Mouse (Mus musculus): ENCODE data around the gene Eya4. TPM values are rescaled to one million over a fixed set of nuclear protein-coding genes. Genes with fewer than 3 reads are reported as not detected.

Gene Eya4
- polyA plus RNA-seq, 1 experiment: not detected

DNA sequence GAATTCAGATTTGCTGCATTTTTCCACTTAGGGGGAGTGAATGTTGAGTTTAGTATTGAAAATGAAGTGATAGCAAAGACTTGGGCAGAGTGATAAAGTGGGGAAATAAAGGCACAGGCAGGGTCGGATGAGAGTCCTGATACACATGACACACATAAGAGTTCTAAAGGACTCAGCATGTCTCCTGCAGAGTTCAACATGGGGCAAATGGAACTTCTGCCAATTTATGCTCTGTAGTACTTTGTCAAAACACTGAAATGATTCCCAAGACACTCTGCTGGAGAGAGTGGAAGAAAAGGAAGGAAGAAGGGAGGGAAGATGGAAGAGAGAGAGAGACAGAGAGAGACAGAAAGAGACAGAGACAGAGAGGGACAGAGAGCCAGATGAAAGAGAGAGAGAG is 222.6 kb downstream of the Eya4 start:
- no peaks in the 10 kb centered on the region for H3K9me3 ChIP-seq (ENCODE audit: control insufficient read depth, low read length)
- H3K4me1 ChIP-seq (ENCODE audit: control insufficient read depth): no peaks in the 10 kb centered on the region
- H3K27me3 ChIP-seq (ENCODE audit: control insufficient read depth): no peaks in the 10 kb centered on the region
- no peak overlapping the region for H3K4me3 ChIP-seq (replicated peaks)
- no peaks in the 10 kb centered on the region for H3K36me3 ChIP-seq (ENCODE audit: control insufficient read depth)
- TF ChIP-seq TAL1 (IDR thresholded peaks at IDR 0.05; ENCODE audit: low read length): no peak
- TF ChIP-seq GATA1 (IDR thresholded peaks at IDR 0.05; ENCODE audit: low read length): no peak

GRCm38 (mm10) chr10:23127151-23127550 is 223.4 kb downstream of the Eya4 start:
- Histone ChIP-seq H3K4me3 (replicated peaks) (no peak overlapping the region), H3K9me3 (ENCODE audit: control insufficient read depth, low read length) (no peaks in the 10 kb centered on the region), H3K4me1 (ENCODE audit: control insufficient read depth) (no peaks in the 10 kb centered on the region), H3K36me3 (ENCODE audit: control insufficient read depth) (no peaks in the 10 kb centered on the region), H3K27me3 (ENCODE audit: control insufficient read depth) (no peaks in the 10 kb centered on the region)
- no peak for TF ChIP-seq TAL1 (IDR thresholded peaks at IDR 0.05; ENCODE audit: low read length)
- TF ChIP-seq GATA1 (IDR thresholded peaks at IDR 0.05; ENCODE audit: low read length): no peak

DNA sequence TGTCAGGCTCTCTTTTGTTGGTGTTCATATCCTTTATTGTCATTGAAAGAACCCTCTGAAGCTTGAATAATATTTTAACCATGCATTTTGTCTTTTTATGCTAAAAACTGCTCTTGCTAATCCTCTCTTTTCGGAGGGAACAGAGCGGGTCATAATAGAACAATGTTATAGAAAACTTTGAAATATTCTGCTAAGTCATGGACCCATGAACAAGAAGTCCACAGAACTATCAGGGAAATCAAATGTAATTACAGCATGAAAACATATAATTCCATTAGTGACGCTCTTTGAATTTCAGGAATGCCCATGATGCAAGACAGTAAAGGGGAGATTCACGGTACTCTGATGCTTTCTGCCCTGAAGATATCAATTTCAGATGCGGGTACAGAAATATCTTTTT is 224.1 kb downstream of the Eya4 start:
- no peaks in the 10 kb centered on the region for H3K27me3 ChIP-seq (ENCODE audit: control insufficient read depth)
- H3K4me3 ChIP-seq (replicated peaks): no peak overlapping the region
- no peaks in the 10 kb centered on the region for H3K4me1 ChIP-seq (ENCODE audit: control insufficient read depth)
- no peaks in the 10 kb centered on the region for H3K9me3 ChIP-seq (ENCODE audit: control insufficient read depth, low read length)
- TF ChIP-seq GATA1 (IDR thresholded peaks at IDR 0.05; ENCODE audit: low read length): no peak
- no peak for TF ChIP-seq TAL1 (IDR thresholded peaks at IDR 0.05; ENCODE audit: low read length)
- H3K36me3 ChIP-seq (ENCODE audit: control insufficient read depth): no peaks in the 10 kb centered on the region

- TF ChIP-seq GATA1 (IDR thresholded peaks at IDR 0.05; ENCODE audit: low read length) (no peak), TAL1 (IDR thresholded peaks at IDR 0.05; ENCODE audit: low read length) (no peak)
- H3K27me3 ChIP-seq (ENCODE audit: control insufficient read depth): no peaks in the 10 kb centered on the region
- H3K9me3 ChIP-seq (ENCODE audit: control insufficient read depth, low read length): no peaks in the 10 kb centered on the region
- H3K36me3 ChIP-seq (ENCODE audit: control insufficient read depth): no peaks in the 10 kb centered on the region
- H3K4me1 ChIP-seq (ENCODE audit: control insufficient read depth): peaks cover 9% of the 10 kb centered on the region
- no peak overlapping the region for H3K4me3 ChIP-seq (replicated peaks)
These were observed 230.1 kb downstream of the Eya4 start for GRCm38 (mm10) chr10:23120437-23120836.

GRCm38 (mm10) chr10:23116786-23117410 is 233.7 kb downstream of the Eya4 start:
- Histone ChIP-seq H3K4me3 (replicated peaks) (no peak overlapping the region), H3K4me1 (ENCODE audit: control insufficient read depth) (peaks cover 11% of the 10 kb centered on the region), H3K9me3 (ENCODE audit: control insufficient read depth, low read length) (no peaks in the 10 kb centered on the region), H3K27me3 (ENCODE audit: control insufficient read depth) (no peaks in the 10 kb centered on the region), H3K36me3 (ENCODE audit: control insufficient read depth) (no peaks in the 10 kb centered on the region)
- no peak for TF ChIP-seq TAL1 (IDR thresholded peaks at IDR 0.05; ENCODE audit: low read length)
- no peak for TF ChIP-seq GATA1 (IDR thresholded peaks at IDR 0.05; ENCODE audit: low read length)

- peaks cover 11% of the 10 kb centered on the region for H3K4me1 ChIP-seq (ENCODE audit: control insufficient read depth)
- peak overlapping the region; percentile 41 for H3K4me3 ChIP-seq (replicated peaks)
- H3K9me3 ChIP-seq (ENCODE audit: control insufficient read depth, low read length): no peaks in the 10 kb centered on the region
- H3K27me3 ChIP-seq (ENCODE audit: control insufficient read depth): no peaks in the 10 kb centered on the region
- H3K36me3 ChIP-seq (ENCODE audit: control insufficient read depth): no peaks in the 10 kb centered on the region
- TF ChIP-seq TAL1 (IDR thresholded peaks at IDR 0.05; ENCODE audit: low read length) (no peak), GATA1 (IDR thresholded peaks at IDR 0.05; ENCODE audit: low read length) (no peak)
These were observed 234.5 kb downstream of the Eya4 start for GRCm38 (mm10) chr10:23116063-23116462.

- TF ChIP-seq TAL1 (IDR thresholded peaks at IDR 0.05; ENCODE audit: low read length): no peak
- no peak for TF ChIP-seq GATA1 (IDR thresholded peaks at IDR 0.05; ENCODE audit: low read length)
- H3K4me3 ChIP-seq (replicated peaks): no peak overlapping the region
These were observed 235.3 kb downstream of the Eya4 start for GRCm38 (mm10) chr10:23115321-23115720.

DNA sequence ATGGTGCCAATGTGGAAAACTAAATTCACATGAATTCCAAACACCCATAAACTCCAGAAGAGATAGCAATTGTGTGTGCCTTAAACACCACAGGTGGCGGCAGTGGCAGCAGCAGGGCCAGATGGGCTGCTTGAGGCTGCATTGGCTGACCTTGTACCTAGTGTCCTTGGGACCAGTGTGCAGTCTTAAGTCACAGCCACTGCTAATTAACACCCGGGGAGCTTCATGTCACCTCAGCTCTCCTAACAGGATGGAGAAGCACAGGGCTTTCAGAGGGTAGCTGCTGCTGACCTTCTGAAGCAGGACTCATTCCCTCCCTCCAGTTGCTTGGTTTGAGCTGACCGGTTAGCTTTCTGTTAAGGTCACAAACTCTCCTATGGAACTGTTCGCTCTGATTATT is 242.5 kb downstream of the Eya4 start:
- TF ChIP-seq GATA1 (IDR thresholded peaks at IDR 0.05; ENCODE audit: low read length): no peak
- no peak for TF ChIP-seq TAL1 (IDR thresholded peaks at IDR 0.05; ENCODE audit: low read length)
- Histone ChIP-seq H3K27me3 (ENCODE audit: control insufficient read depth) (no peaks in the 10 kb centered on the region), H3K4me3 (replicated peaks) (no peak overlapping the region), H3K36me3 (ENCODE audit: control insufficient read depth) (no peaks in the 10 kb centered on the region), H3K4me1 (ENCODE audit: control insufficient read depth) (no peaks in the 10 kb centered on the region), H3K9me3 (ENCODE audit: control insufficient read depth, low read length) (no peaks in the 10 kb centered on the region)

More at GRCm38 (mm10) chr10:23115321-23115720, 235.3 kb downstream of the Eya4 start:
- H3K4me1 ChIP-seq (ENCODE audit: control insufficient read depth): peaks cover 11% of the 10 kb centered on the region
- no peaks in the 10 kb centered on the region for H3K9me3 ChIP-seq (ENCODE audit: control insufficient read depth, low read length)
- no peaks in the 10 kb centered on the region for H3K36me3 ChIP-seq (ENCODE audit: control insufficient read depth)
- no peaks in the 10 kb centered on the region for H3K27me3 ChIP-seq (ENCODE audit: control insufficient read depth)

DNA sequence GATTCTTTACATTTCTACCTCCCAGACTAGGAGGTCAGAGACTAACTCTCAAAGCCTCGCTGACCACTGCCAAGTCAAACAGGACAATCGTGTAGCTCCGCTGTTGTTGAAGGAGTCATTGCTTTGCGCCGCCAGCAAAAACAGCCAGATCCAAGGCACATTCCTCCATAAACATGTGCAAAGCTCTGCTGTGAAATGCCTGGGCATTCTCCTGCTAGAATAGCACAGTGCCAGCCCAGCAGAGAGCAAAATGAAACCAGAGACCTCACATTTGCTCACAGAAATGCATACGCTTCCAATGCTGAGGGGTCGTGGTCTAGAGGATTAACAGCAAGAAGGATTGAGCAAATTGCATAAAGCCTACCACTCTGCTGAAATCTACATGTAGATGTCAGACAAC is 258.1 kb downstream of the Eya4 start:
- no peaks in the 10 kb centered on the region for H3K4me1 ChIP-seq (ENCODE audit: control insufficient read depth)
- H3K27me3 ChIP-seq (ENCODE audit: control insufficient read depth): no peaks in the 10 kb centered on the region
- no peak for TF ChIP-seq GATA1 (IDR thresholded peaks at IDR 0.05; ENCODE audit: low read length)
- no peak for TF ChIP-seq TAL1 (IDR thresholded peaks at IDR 0.05; ENCODE audit: low read length)
- no peaks in the 10 kb centered on the region for H3K36me3 ChIP-seq (ENCODE audit: control insufficient read depth)
- H3K9me3 ChIP-seq (ENCODE audit: control insufficient read depth, low read length): no peaks in the 10 kb centered on the region
- no peak overlapping the region for H3K4me3 ChIP-seq (replicated peaks)

- Histone ChIP-seq H3K4me3 (replicated peaks) (no peak overlapping the region), H3K4me1 (ENCODE audit: control insufficient read depth) (no peaks in the 10 kb centered on the region), H3K36me3 (ENCODE audit: control insufficient read depth) (no peaks in the 10 kb centered on the region), H3K27me3 (ENCODE audit: control insufficient read depth) (no peaks in the 10 kb centered on the region), H3K9me3 (ENCODE audit: control insufficient read depth, low read length) (no peaks in the 10 kb centered on the region)
- TF ChIP-seq TAL1 (IDR thresholded peaks at IDR 0.05; ENCODE audit: low read length) (no peak), GATA1 (IDR thresholded peaks at IDR 0.05; ENCODE audit: low read length) (no peak)
These were observed 259.0 kb downstream of the Eya4 start for GRCm38 (mm10) chr10:23091552-23091951.

All from erythroblast, embryonic 14.5 days (primary cell).